Mouse (Mus musculus): ENCODE results near the gene Gm9513. TPM values are rescaled to one million over a fixed set of nuclear protein-coding genes. Genes with fewer than 3 reads are reported as not detected.

Gm9513 gene
- polyA plus RNA-seq (2014; fragmentation: Nextera tagmentation; extraction: Ambion mirVana): not detected in 2 replicates

DNA sequence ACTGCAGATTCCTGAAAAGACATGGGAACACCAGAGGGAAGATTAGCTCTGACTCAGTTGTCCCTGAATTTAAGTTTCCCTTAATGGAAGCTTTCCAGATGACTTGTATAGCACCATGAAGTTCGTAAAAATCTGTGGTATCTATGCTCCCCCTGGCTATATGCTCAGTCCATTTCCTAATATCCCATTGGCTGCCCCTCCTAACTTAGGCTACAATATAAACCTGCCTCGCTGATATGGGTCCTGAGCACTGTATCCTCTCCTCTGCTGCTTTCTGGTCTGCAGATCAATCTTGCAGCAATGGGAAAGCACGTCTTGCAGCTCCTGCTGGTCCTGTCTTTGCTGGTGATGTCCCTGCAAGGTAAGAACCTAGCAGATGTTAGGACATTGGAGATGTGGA is at the start of gene Gm9513:
Gene Gm9513 (plus strand): TSS at position 301 of the 400 bp plus-strand sequence.
- H3K4me3 ChIP-seq (ENCODE audit: low read depth, low read length): no peak within 1 kb of the TSS
- H3K27me3 ChIP-seq (ENCODE audit: control insufficient read depth, insufficient read depth, low read length): no peaks in the 10 kb centered on the region
- H3K9me3 ChIP-seq (ENCODE audit: control insufficient read depth, low read length): peaks cover 9% of the 10 kb centered on the region
- no peak within 1 kb of the TSS for H3K9ac ChIP-seq (replicated peaks; ENCODE audit: low read depth, low read length)
- H3K27ac ChIP-seq (ENCODE audit: low read depth, low read length): no peak within 1 kb of the TSS
- no peak within 1 kb of the TSS for H3K4me2 ChIP-seq (ENCODE audit: low read depth, low read length)
- no peaks in the 10 kb centered on the region for H3K4me1 ChIP-seq (ENCODE audit: control insufficient read depth, insufficient read depth, low read length)
- 66% methylated on average over 3 of the region's 3 CpGs for WGBS
- H3K36me3 ChIP-seq (ENCODE audit: control insufficient read depth, insufficient read depth, low read length): no peaks in the 10 kb centered on the region
- ATAC-seq (ENCODE audit: low read depth): no peak

DNA sequence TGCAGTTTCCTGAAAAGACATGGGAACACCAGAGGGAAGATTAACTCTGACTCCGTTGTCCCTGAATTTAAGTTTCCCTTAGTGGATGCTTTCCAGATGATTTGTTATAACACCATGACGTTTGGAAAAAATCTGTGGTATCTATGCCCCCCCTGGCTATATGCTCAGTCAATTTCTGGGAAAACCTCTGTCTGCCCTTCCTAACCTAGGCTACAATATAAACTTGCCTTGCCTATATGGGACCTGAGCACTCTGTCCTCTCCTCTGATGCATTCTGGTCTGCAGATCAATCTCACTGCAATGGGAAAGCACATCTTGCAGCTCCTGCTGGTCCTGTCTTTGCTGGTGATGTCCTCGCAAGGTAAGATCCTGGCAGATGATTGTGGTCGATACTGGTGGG is 43.9 kb upstream of the Gm9513 start, which contains the start of gene Gm7257:
Gene Gm7257 (plus strand): TSS at position 301 of the 400 bp plus-strand sequence.
- WGBS: 80% methylated on average over 4 of the region's 4 CpGs
- H3K4me1 ChIP-seq (ENCODE audit: control insufficient read depth, insufficient read depth, low read length): no peaks in the 10 kb centered on the region
- H3K36me3 ChIP-seq (ENCODE audit: control insufficient read depth, insufficient read depth, low read length): no peaks in the 10 kb centered on the region
- H3K4me3 ChIP-seq (ENCODE audit: low read depth, low read length): no peak within 1 kb of the TSS
- no peak within 1 kb of the TSS for H3K4me2 ChIP-seq (ENCODE audit: low read depth, low read length)
- no peak for ATAC-seq (ENCODE audit: low read depth)
- 0 out of 2 replicates have a peak, but pooled peaks cover 3% of the 10 kb centered on the region for H3K9me3 ChIP-seq (ENCODE audit: control insufficient read depth, low read length)
- no peak within 1 kb of the TSS for H3K27ac ChIP-seq (ENCODE audit: low read depth, low read length)
- H3K27me3 ChIP-seq (ENCODE audit: control insufficient read depth, insufficient read depth, low read length): no peaks in the 10 kb centered on the region
- H3K9ac ChIP-seq (replicated peaks; ENCODE audit: low read depth, low read length): no peak within 1 kb of the TSS

DNA sequence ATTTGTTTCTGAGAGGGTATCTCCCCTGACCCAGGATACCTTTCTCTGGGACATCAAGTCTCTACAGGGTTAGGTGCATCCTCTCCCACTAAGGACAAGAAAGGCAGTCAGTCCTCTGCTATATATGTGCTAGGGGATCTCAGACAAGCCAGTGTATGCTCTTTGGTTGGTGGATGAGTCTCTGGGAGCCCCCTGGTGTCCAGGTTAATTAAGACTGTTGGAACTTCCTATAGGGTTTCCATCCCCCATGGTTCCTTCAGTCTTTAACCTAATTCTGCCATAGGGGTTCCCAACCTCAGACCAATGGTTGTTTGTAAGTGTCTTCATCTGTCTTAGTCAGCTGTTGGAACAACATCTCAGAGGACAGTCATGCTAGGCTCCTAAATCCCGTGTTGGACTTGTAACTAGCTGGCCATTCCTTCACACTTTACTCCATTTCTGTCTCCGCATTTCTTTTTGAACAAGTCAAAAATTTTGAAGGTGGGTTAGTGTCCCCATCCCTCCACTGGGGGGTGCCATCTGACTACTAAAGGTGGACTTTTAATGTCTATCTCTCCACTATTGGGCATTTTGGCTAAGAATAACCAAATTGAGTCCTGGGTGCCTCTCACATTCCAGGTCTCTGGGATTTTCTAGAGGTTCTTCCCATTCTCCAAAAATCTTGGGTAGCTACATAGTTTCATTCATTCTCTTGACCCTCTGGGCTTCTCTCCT is 40.2 kb upstream of the Gm9513 start:
- H3K9ac ChIP-seq (replicated peaks; ENCODE audit: low read depth, low read length): no peak overlapping the region
- no peak overlapping the region for H3K27ac ChIP-seq (ENCODE audit: low read depth, low read length)
- H3K27me3 ChIP-seq (ENCODE audit: control insufficient read depth, insufficient read depth, low read length): no peaks in the 10 kb centered on the region
- ATAC-seq (ENCODE audit: low read depth): no peak
- H3K4me3 ChIP-seq (ENCODE audit: low read depth, low read length): no peak overlapping the region
- H3K9me3 ChIP-seq (ENCODE audit: control insufficient read depth, low read length): no peaks in the 10 kb centered on the region
- no peaks in the 10 kb centered on the region for H3K4me1 ChIP-seq (ENCODE audit: control insufficient read depth, insufficient read depth, low read length)
- WGBS: 51% methylated on average over 2 of the region's 2 CpGs
- H3K36me3 ChIP-seq (ENCODE audit: control insufficient read depth, insufficient read depth, low read length): no peaks in the 10 kb centered on the region
- no peak overlapping the region for H3K4me2 ChIP-seq (ENCODE audit: low read depth, low read length)

DNA sequence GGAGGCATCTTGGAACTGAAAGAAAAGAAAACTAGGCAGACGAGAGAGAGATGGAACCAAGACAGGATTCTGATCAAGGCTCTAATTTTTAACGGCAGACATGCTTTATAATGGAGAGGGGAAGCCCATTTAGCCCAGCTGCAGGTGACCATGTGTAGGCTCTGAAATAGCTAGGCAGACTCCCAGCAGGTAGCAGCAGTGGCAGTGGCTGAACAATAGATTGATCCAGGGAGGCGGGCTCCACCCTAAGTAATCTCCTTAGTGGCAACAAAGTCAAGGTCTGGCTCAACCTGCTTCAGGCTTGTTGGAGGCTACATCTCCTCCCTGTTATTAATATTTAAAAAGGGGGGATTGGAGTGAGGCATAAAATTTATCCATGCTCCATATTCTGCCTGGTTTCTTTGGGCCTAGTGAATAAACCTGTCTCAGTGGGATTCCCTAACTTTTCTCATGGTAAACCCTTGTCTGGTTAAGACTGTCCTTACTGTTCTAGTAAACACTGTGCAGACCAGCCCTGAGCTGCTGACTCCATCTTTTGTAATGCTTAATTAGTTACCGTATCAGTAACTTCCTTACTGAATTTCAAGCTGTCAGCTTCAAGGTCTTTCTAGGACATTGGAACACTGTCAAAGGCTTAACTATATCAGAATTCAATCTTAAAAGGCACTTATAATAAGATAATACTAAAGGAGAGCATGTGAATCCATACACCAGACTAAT is 19.2 kb downstream of the Gm9513 start:
- no peaks in the 10 kb centered on the region for H3K4me1 ChIP-seq (ENCODE audit: control insufficient read depth, insufficient read depth, low read length)
- no peak overlapping the region for H3K4me3 ChIP-seq (ENCODE audit: low read depth, low read length)
- ATAC-seq (ENCODE audit: low read depth): no peak
- H3K27ac ChIP-seq (ENCODE audit: low read depth, low read length): no peak overlapping the region
- no peak overlapping the region for H3K9ac ChIP-seq (replicated peaks; ENCODE audit: low read depth, low read length)
- H3K4me2 ChIP-seq (ENCODE audit: low read depth, low read length): no peak overlapping the region
- H3K27me3 ChIP-seq (ENCODE audit: control insufficient read depth, insufficient read depth, low read length): no peaks in the 10 kb centered on the region
- H3K9me3 ChIP-seq (ENCODE audit: control insufficient read depth, low read length): no peaks in the 10 kb centered on the region
- 90% methylated on average over 4 of the region's 4 CpGs for WGBS
- H3K36me3 ChIP-seq (ENCODE audit: control insufficient read depth, insufficient read depth, low read length): no peaks in the 10 kb centered on the region

DNA sequence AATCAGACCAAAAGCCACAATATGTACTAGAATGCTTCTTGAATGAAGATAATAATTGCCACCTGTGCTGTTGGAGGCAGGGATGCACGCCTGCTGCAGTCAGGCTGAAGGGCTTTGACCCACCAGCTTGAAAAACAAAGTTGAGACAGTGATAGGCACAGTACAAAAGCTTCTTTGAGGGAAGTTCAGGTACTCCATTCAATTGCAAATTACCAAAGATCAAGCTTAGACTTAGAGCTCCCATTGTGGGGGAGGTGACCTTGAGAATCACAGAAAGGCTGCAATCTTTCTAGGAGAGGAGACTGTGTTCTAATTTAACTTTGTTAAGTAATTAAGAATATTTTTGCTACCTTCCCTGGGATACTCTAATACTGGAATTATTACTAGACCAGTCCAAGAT is 20.4 kb downstream of the Gm9513 start:
- no peak overlapping the region for H3K4me2 ChIP-seq (ENCODE audit: low read depth, low read length)
- H3K27me3 ChIP-seq (ENCODE audit: control insufficient read depth, insufficient read depth, low read length): no peaks in the 10 kb centered on the region
- no peak overlapping the region for H3K27ac ChIP-seq (ENCODE audit: low read depth, low read length)
- no peaks in the 10 kb centered on the region for H3K36me3 ChIP-seq (ENCODE audit: control insufficient read depth, insufficient read depth, low read length)
- no peak for ATAC-seq (ENCODE audit: low read depth)
- no peak overlapping the region for H3K4me3 ChIP-seq (ENCODE audit: low read depth, low read length)
- no peaks in the 10 kb centered on the region for H3K9me3 ChIP-seq (ENCODE audit: control insufficient read depth, low read length)
- no peaks in the 10 kb centered on the region for H3K4me1 ChIP-seq (ENCODE audit: control insufficient read depth, insufficient read depth, low read length)
- whole genome bisulfite sequencing: 59% methylated on average over 1 of the region's 1 CpGs
- H3K9ac ChIP-seq (replicated peaks; ENCODE audit: low read depth, low read length): no peak overlapping the region

DNA sequence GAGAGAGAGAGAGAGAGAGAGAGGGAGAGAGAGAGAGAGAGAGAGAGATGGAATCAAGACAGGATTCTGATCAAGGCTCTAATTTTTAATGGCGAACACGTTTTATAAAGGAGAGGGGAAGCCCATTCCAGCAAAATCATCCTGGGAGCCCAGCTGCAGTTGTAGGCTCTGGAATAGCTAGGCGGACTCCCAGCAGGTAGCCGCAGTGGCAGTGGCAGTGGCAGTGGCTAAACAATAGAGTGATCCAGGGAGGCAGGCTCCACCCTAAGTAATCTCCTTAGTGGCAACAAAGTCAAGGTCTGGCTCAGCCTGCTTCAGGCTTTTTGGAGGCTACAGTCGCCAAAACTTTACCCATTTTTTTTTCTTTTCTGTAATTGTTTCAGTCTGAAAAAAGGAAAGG is 28.8 kb downstream of the Gm9513 start:
- Histone ChIP-seq H3K36me3 (ENCODE audit: control insufficient read depth, insufficient read depth, low read length) (no peaks in the 10 kb centered on the region), H3K4me2 (ENCODE audit: low read depth, low read length) (no peak overlapping the region), H3K27me3 (ENCODE audit: control insufficient read depth, insufficient read depth, low read length) (no peaks in the 10 kb centered on the region), H3K4me1 (ENCODE audit: control insufficient read depth, insufficient read depth, low read length) (no peaks in the 10 kb centered on the region), H3K4me3 (ENCODE audit: low read depth, low read length) (no peak overlapping the region), H3K9ac (replicated peaks; ENCODE audit: low read depth, low read length) (no peak overlapping the region), H3K27ac (ENCODE audit: low read depth, low read length) (no peak overlapping the region), H3K9me3 (ENCODE audit: control insufficient read depth, low read length) (no peaks in the 10 kb centered on the region; the same call in 1 of the 2 replicates)
- no peak for ATAC-seq (ENCODE audit: low read depth)
- 84% methylated on average over 5 of the region's 5 CpGs for WGBS

Other genes starting within 250 kb of the Gm9513 start
- gene Gm7257, start 43.8 kb upstream of the Gm9513 start, polyA plus RNA-seq (2014; fragmentation: Nextera tagmentation; extraction: Ambion mirVana): not detected in 2 replicates
- gene Gm5615, start 66.3 kb downstream of the Gm9513 start, polyA plus RNA-seq (2014; fragmentation: Nextera tagmentation; extraction: Ambion mirVana): not detected in 2 replicates
- not detected in 2 replicates for gene Gm17689, start 107.0 kb downstream of the Gm9513 start, polyA plus RNA-seq (2014; fragmentation: Nextera tagmentation; extraction: Ambion mirVana)
- gene A630095E13Rik, start 167.7 kb downstream of the Gm9513 start, polyA plus RNA-seq (2014; fragmentation: Nextera tagmentation; extraction: Ambion mirVana): not detected in 2 replicates
- gene Acrv1, start 217.6 kb downstream of the Gm9513 start, polyA plus RNA-seq (2014; fragmentation: Nextera tagmentation; extraction: Ambion mirVana): not detected in 2 replicates